Mouse (Mus musculus) 3134 (cell line): ENCODE results near the gene Map3k5.
A peak's percentile ranks its signal among the peaks of the same experiment; 100 is the strongest.

Source experiments
- DNase-seq: peaks from one replicate; pipeline ENCODE4 v3.0.0-alpha.2; 2011; ENCODE audit warnings: low spot score; ENCODE audit not compliant: insufficient read length; ENCODE audit errors: extremely low read depth

Map3k5 gene

DNA sequence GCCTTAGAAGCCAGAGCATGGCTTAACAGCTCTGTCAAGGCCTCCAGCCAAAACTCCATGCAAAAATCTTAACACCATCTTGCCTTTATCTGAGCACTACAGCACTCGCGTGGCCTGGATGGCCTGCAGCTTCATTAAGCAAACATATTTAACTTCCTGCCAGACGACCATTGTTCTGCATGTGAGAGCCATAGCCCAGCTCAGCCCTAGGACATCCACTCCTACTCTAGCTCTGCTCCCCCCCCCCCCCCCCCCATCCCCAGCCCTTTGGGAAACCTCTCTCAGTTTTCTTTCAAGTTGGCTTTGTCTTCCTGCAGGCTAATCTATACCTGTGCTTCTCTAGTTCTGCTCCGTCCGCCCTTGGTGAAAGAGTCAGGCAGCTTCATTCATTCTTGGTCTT is 67.7 kb downstream of the Map3k5 start:
- DNase-seq: no peak

DNA sequence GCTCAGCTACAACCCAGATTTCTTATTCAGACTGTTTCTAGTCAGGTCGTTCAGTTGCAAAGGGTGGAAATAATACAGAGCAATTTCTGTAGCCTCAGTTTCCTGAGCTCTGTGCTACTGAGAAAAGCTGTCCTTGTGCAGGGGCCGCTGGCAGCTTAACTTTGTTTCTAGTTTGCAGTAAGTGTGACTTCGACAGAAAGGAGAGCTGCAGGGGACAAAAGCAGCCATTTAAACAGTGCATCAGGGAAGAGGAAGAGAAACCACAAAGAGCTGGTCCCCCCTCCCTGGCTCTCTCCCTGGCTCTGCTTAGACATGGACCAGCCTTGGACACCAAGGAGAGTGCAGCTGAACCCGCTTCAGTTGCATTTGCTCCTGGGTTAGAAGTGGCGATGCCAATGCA is 68.7 kb downstream of the Map3k5 start:
- no peak for DNase-seq

DNA sequence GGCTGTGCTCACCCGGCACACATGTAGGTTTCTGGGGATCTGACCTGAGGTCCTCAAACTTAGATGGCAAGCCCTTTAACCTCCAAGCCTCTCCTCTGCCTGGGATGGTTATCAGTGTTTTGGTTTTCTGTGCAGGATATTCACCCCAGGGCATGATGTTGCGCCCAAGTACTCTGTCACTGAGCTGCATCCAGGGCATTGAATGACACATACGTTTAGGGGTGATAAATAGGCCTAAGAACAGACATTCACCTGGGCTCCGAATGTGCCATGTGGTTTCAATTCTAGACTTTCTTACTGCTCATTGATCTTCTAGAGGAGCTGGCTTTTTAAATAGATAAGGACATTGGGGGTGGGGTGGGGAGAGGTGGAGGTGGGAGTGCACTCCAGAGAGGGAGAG is 70.5 kb downstream of the Map3k5 start:
- no peak for DNase-seq

DNA sequence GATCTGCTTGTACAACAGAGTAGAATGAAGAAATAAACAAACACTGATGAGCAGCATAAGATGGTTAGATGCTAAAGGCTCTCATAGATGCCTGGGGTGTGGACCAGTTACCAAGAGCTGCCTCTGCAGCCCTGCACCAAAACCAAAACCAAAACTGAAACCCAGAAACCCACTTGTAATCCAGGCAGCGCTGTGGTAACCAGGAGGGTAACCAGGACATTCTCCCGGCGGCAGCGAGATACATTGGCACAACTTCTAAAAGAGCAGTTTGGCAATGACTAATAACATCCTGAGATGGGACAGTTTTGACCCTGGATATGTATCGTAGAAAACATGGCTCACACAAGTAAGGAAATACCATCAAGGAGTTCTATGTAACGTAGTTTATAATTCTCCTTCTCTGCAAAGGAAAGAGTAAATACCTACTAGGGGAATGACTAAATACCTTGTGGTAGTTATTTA is 71.2 kb downstream of the Map3k5 start:
- peak; percentile 4 for DNase-seq

DNA sequence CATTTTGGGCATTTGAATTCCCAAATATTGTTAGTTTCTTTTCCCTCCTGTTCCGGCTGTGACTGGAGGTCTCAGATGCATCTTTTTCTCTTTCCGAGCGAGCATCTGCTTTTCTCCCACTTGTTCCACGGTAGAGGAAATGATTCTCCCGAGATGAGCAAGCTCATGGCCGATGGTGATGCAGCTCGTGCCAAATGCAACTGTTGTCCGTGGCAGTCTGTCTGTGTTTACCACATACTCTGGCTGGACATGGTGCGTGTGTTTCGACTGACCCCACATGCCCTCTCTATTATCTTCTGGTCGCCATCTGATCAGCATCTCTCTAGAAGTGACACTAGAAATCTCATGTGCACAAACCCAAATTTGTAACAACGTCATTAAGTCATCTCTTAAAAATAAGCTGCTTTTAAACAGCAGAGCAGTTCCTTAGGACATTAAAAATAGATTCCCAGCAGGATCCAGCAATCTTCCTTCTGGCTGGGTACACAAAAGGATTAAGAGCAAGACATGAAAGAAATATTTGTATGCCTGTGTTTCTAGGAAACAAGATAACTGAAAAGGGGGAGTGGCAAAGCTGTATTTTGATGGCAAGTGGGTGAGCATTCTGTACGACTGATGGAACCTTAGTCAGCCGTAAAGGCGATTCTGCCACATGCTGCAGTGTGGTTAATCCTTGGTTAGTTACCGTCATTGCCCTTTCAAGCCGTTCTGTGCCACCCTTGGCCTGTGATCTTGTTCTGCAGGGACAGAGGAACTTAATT is 72.2 kb downstream of the Map3k5 start:
- DNase-seq: no peak

DNA sequence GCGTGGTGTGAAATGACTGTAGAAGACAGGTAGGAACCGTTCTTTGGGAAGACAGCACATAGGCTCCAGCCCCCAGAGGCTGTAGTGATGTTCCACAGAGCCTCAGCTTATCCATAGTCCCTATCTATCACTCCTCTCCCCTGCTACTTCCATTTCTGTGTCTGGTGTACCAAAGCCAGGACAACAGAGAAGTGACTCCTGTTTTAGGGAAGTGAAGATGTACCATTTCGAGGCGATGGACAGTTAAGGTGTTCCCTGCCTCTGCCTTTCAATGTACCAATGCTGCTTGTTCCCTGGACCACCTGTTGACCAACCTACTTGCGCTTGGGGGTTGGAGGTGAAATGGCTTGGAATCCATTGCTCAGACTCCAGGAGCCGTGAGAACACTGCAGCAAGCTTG is 75.0 kb downstream of the Map3k5 start:
- no peak for DNase-seq

DNA sequence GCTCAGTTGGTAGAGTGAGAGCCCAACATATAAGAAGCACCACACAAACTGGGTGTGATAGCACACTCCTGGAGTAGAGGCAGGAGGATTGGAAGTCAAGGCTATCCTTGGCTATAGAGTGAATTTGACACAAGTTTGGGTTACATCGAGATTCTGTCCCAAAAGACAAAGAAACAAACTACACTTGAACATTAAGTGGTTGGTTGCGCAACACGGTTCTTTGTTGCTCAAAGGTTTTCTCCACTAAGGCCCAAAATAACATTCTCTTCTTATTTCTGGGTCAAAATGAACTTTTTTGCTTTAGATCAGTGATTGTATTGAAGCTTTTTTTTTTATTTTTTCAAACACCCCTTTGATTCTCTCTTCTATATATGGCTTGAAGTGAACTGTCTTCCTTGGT is 75.7 kb downstream of the Map3k5 start:
- DNase-seq: no peak

DNA sequence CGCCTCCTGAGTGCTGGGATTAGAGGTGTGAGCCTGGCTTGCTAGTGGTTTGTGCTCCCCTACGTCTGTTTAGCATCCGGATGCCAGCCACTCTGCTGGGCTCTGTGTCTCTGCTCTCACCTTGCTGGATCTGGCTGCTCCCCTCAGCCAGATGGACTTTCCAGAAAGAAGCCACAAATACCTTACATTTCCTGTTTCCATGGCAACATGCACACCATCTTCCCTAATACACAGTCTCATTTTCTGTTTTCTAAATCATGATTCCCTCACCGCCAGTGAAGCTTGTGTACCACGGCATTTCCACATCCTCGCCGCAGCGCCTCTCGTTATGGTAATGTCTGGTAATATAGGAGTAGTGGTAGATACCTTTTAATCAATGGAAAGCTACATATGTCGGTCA is 84.1 kb downstream of the Map3k5 start:
- no peak for DNase-seq

DNA sequence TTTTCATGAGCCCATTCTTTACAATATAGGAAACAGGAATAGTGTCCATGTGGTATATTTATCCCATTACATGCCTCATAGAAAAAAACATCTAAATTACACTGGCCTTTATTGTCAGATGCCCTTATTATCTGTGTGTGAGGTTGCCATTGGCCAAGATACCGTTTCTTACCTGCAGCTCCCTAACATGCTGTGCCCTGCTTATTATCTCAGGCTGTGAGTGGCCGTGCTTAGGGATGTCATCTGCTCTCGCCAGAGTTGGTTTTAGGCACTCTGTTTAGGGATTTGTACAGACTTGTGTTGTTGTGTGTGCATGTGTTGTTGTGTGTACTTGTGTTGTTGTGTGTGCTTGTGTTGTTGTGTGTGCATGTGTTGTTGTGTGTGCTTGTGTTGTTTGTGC is 84.5 kb downstream of the Map3k5 start:
- no peak for DNase-seq

DNA sequence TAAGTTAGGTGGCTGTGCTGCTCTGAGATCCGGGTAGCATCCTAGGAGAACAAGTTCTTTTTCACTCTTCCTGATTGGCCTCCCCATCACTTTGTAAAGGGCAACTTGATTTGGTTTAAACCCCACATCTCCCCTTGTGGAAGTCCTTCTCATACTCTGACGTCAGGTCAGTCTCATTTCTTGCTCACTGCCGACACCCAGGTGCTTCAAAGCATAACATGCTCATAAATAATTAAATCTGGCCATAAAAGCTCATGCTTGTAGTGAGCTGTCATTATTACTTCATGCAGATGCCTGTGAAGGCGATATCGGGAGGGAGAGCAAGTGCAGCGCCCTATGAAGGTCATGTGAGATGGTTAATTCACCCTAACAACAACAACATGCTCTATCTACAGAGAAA is 87.0 kb downstream of the Map3k5 start:
- DNase-seq: no peak

DNA sequence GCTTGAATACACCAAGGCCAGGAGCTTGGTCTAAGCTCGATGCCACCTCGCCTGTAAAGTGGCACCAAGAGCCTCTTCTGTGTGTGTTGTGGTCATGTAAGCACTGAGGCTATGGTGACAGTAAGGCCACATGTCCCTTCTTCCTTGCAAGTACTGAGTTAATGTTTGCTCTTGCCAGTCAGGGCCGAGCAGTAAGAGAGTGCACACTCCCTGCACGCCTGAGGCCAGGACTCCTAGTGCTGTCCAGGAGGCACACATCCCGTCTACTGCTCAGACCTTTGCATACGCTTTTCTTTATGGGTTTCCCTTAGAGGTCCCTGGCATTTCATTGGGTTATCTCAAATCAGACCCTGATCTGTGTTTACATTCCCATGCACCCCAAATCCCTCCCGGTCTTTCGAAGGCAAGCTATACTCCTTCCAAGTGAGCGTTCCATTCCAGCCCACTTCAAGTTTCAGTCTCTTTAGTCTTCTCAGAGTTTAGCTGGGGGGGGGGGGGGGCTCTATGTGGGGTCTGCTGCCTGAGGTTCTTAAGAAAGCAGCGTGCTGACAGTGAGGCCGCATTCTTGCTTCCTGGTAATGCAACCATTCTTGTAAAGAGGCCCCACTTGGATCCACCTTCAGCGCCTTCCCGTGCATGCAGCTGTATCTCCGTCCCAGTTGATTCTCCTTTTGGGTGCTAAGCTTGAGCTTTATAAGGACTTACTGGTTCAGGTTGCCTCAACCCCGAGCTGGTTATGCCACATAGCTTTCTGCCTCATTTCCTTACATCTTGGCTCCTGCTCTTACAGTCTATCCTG is 87.6 kb downstream of the Map3k5 start:
- DNase-seq: no peak

DNA sequence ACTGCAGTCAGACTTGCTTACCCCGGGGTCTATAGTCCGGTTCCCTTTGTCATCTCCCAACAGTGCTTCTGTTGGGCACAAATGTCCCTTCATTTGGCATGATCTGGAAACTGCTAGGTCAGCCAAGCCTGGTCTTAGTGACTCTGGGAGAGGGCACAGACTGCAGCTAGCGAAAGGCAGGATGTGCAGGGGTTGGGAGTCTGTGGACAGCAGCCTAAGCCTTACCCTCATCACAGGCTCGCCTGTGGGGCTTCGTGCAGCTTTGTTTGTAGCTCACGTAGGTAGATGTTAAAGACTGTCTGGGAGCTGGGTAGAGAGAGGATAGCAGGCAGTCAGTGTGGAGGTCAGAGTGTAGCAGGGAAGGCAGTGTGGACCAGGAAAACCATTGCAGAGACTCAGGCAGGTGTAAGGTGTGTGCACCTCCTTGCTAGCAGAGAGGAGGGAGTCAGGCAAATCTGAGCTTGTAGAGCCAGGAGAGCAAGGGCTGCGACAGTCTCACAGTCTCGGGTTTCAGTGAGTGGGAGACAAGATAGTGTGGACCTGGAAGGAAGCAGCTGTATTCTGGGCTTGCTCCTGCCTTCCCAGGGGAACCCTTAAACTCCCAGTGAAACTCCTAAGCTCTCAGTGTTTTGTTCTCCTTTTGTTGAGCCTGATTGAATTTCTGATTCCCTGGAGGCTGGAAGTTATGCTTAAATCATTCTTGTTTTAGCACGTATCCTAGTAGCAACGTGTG is 88.5 kb downstream of the Map3k5 start:
- no peak for DNase-seq

DNA sequence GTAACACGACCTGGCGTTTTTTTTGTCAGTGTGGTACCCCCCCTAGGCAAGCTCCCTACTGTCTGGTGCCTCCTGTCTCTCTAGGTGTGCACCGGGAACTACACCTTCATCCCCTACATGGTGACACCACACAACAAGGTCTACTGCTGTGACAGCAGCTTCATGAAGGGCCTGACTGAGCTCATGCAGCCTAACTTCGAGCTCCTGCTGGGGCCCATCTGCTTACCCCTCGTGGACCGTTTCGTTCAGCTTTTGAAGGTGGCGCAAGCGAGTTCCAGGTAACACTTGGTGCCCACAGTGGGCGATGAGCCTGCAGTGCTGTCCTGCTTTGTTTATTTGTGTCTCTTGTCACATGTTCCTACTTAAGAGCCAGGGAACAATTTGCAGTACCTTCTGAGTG is 89.3 kb downstream of the Map3k5 start:
- DNase-seq: no peak

DNA sequence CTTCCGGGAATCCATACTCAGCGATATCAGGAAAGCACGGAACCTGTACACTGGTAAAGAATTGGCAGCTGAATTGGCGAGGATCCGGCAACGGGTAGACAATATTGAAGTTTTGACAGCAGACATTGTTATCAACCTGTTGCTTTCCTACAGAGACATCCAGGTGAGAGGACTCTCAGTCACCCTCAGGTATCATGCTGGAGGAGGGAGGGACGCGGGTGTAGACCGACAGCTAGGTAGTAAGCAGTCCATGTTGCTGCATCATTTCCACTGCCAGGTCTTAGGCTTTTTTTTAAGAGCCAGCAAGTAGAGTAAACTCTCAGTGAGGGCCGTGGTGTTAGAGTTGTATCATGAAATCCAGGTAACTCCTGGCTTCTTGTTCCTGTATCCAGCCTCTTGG is 90.6 kb downstream of the Map3k5 start:
- DNase-seq: no peak

DNA sequence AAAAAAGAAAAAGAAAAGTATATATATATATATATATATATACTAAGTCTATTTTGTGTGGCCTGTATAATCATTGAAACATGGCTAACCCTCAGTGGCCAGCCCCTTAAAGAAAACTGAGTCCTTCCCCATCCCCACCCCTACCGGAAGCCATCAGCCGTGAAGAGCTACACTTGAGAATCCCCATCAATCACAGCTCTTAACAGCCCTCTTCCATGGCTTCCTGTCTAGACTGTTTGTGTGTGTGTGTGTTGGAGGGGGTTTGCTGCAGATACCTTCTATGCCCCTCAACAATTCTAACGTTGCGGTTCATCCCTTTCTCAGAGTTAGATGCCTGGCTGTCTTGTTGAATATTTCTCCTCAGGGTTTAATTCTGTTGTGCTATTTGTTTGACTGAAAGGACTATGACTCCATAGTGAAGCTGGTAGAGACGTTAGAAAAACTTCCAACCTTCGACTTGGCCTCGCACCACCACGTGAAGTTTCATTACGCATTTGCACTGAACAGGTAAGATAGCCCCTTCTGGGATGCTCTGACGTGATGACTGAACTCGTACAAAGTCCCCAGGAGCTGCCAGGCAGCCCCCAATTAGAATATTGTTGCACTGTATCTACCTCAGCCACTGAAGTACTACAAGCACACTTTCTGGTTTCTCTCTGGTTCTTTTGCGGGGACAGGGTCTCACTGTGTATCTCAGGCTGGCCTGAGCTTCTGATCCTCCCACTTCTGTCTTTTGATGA is 91.7 kb downstream of the Map3k5 start:
- DNase-seq: no peak

DNA sequence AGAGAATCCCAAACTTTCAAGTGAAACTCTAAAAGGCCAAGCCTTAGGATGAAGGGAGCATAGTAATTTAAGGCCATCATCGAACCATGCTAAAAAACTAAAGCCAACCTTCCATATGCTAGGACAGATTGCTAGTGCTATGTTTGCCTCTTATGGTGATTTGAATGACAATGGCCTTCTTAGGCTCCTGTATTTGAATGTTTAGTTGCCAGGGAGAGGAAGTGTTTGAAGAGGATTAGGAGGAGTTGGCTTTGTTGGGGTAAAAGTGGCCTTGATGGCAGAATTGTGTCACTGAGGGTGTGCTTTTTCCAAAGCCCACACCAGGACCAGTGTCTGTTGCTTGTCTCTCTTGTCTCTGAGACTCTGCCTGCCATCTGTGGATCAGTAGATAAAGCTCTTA is 96.4 kb downstream of the Map3k5 start:
- DNase-seq: no peak

DNA sequence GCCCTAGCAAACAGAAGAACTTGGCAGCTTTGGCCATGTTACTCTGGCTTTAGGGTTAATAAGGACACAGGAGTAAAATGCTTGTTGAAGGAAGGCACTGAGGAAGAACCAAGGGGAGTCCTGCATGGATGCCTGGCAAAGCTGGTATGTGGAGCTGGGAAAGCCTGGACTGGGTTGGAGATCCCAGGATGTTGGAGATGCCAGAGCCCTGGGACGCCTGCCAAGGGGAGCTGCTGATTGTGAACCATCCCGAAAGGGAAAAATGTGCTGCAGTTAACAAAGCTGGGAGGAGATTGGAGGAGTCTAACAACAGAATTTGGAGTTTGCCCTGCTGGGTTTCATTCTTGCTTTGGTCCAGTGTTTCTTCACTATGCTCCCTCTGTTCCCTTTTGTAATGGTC is 97.7 kb downstream of the Map3k5 start:
- DNase-seq: no peak

DNA sequence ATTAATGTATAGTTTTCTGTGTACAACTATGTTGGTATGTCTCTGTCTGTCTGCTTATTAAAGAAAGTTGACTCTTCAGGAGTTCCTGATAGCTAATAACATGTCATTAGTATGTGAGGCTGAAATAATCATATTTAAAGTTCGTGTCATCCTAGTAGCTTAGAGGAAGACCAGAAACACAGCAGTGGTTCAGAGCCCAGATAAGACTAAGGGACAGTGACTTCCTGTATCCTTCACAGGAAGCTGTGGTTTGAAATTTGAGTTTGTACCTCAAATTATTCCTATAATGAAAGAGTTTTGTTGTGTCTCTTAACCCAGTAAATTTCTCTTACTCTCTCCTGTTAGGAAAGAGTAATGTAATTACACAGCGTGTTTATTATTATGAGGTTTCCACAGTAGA is 102.1 kb downstream of the Map3k5 start:
- no peak for DNase-seq

DNA sequence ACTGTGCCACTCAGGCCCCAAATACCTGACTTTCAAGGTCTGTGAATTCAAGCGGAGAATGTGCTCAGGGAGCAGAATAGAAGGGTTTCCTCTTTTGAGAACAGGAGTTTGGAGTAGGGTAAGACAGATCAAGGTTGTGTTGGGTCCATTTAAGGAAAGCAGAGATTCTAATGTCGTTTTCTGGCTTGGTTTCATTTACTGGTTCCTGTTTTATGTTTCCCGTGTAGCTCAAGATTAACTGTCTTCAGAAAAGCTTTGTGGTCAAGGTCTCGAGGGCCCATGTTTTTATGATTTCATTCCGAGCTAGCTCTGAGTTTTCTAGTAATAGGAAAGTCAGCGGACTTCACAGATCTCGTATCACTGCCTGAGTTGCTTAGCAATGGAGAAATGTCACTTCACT is 102.6 kb downstream of the Map3k5 start:
- no peak for DNase-seq

DNA sequence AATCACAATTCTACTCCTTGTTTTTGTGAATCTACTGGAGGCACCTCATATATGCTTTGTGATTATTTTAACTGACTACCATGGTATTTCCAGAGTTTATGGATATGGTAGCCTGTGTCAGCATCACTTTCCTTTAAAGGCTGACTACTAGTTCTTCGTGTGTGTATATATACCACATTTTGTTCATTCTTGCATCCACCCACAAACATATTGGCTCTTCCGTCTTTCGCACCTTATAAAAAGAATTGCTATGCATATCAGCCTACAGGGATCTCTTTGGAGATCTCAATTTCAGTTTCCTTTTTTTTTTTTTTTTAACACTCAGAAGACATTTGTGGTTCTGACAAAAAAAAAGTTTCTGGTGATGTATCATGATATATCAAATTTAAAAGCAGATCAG is 105.3 kb downstream of the Map3k5 start:
- DNase-seq: no peak

DNA sequence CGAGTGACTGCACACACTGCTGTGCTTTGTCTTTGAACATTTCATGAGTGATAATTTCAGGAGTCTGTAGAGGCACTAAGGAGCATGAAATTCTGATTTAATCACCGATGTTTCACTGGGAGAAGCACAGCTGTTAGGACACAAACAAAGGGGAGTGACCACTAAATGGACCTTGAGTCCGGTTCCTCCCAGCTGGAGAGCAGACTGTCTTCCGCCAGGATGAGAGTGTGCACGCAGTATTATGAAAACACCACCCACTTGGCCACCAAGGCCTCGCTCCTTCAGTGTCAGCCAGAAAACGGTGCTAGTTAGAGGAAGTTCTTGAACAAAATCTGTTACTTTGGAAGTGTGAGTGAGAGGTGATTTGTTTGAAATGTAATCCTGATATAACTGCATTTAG is 105.8 kb downstream of the Map3k5 start:
- DNase-seq: no peak
